Mouse (Mus musculus) intestine, postnatal 0 days (tissue): ENCODE results near the gene Serpinf2. TPM values are rescaled to one million over a fixed set of nuclear protein-coding genes. Genes with fewer than 3 reads are reported as not detected.
"Not testable (repeated sequence)": the region's sequence is repeated elsewhere in the genome, so short reads cannot be mapped to it uniquely, and the experiment has no call there.

Source experiments
- ATAC-seq: fragments of 200-750 bp; cut with Nextera tagmentation; 2 replicates; pipeline ENCODE4 v1.8.0; 2017; ENCODE audit warnings: mild to moderate bottlenecking, moderate TSS enrichment, moderate library complexity
- H3K27ac ChIP-seq: fragments of 300-500 bp; sonication (generic); 2 replicates; pipeline ENCODE4 v1.5.1; 2014; ENCODE audit warnings: mild to moderate bottlenecking, low read depth, low read length, moderate library complexity
- H3K27me3 ChIP-seq: fragments of 300-500 bp; sonication (generic); replicated peaks from 2 replicates; pipeline ENCODE4 v1.6.1; 2014; ENCODE audit warnings: low read length, mixed read lengths; ENCODE audit not compliant: control insufficient read depth, insufficient read depth
- H3K36me3 ChIP-seq: fragments of 300-500 bp; sonication (generic); 2 replicates; pipeline ENCODE4 v1.6.1; 2014; ENCODE audit warnings: mild to moderate bottlenecking, moderate library complexity; ENCODE audit not compliant: control insufficient read depth, insufficient read depth
- H3K4me1 ChIP-seq: fragments of 300-500 bp; sonication (generic); replicated peaks from 2 replicates; pipeline ENCODE4 v1.6.1; 2014; ENCODE audit warnings: antibody characterized with exemption, low read length, mixed read lengths; ENCODE audit not compliant: control insufficient read depth, insufficient read depth
- H3K4me2 ChIP-seq: fragments of 300-500 bp; sonication (generic); replicated peaks from 2 replicates; pipeline ENCODE4 v1.6.1; 2014; ENCODE audit warnings: low read depth, mild to moderate bottlenecking, moderate library complexity
- H3K4me3 ChIP-seq: fragments of 300-500 bp; sonication (generic); 2 replicates; pipeline ENCODE4 v1.5.1; 2014; ENCODE audit warnings: low read depth, low read length
- H3K9ac ChIP-seq: fragments of 300-500 bp; sonication (generic); 2 replicates; pipeline ENCODE4 v1.6.1; 2014; ENCODE audit warnings: mild to moderate bottlenecking, low read depth, low read length
- H3K9me3 ChIP-seq: fragments of 300-500 bp; sonication (generic); 2 replicates; pipeline ENCODE4 v1.6.1; 2016; ENCODE audit warnings: mixed run types; ENCODE audit not compliant: control insufficient read depth
- CTCF ChIP-seq: sonication (generic); IDR thresholded peaks from 2 replicates; pipeline ENCODE4 v1.5.1; 2016; ENCODE audit warnings: low read depth, mild to moderate bottlenecking, control low read depth, antibody characterized with exemption, moderate library complexity
- WGBS: fragments of 180-500 bp; shearing (Covaris S2); extraction: QIAGEN DNeasy Blood & Tissue Kit; methylation state at CpG from one replicate; pipeline ENCODE4 v1.1.7; 2014; 5-methylcytosine and 5-hydroxymethylcytosine counted together
- microRNA counts: library from miRNA; unstranded; fragments of <30 nt; microRNA quantifications from one replicate; lab custom pipeline; 2016
- microRNA-seq: library from miRNA; unstranded; fragments of <30 nt; microRNA quantifications from one replicate; pipeline ENCODE4, GENCODE M21; 2016
- polyA plus RNA-seq: library from polyadenylated mRNA; unstranded; fragments of >200 nt; fragmentation: Nextera tagmentation; extraction: Ambion mirVana; gene quantifications from 2 replicates; pipeline ENCODE4 v1.2.1, GENCODE M21; 2015

Gene Serpinf2
- polyA plus RNA-seq, 1 experiment from 2014 or later = 2.7 TPM

GRCm38 (mm10) chr11:75395611-75396010 is 43.8 kb downstream of the Serpinf2 start:
- no peak overlapping the region for H3K9ac ChIP-seq
- ATAC-seq = no peak
- H3K4me1 ChIP-seq = no peaks in the 10 kb centered on the region
- H3K4me3 ChIP-seq = no peak overlapping the region
- 83% methylated on average over 1 of the region's 1 CpGs for WGBS
- H3K9me3 ChIP-seq = no peaks in the 10 kb centered on the region
- no peaks in the 10 kb centered on the region for H3K36me3 ChIP-seq
- no peak overlapping the region for H3K27ac ChIP-seq
- no peaks in the 10 kb centered on the region for H3K27me3 ChIP-seq
- TF ChIP-seq CTCF = no peak
- no peak overlapping the region for H3K4me2 ChIP-seq

DNA sequence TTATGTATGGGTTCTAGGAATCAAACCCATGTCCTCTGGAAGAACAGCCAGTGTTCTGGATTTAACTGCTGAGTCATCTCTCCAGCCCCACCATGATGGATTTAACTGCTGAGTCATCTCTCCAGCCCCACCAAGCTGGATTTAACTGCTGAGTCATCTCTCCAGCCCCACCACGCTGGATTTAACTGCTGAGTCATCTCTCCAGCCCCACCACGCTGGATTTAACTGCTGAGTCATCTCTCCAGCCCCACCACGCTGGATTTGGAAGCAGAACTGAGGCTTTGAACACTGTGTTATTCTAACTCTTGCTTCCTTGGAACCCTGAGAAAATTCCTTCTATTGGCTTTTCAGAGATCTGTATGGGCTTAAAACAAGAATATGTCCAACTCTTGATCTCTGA is 55.9 kb downstream of the Serpinf2 start:
- 41% methylated on average over 3 of the region's 3 CpGs for WGBS
- not testable (repeated sequence) for H3K9ac ChIP-seq, H3K4me1 ChIP-seq, H3K27me3 ChIP-seq, H3K36me3 ChIP-seq, H3K27ac ChIP-seq, H3K4me3 ChIP-seq, ATAC-seq, H3K9me3 ChIP-seq, H3K4me2 ChIP-seq

MicroRNAs within 50 kb of the gene (microRNA counts, 519-probe panel; counts per million panel counts)
- 6,102 counts per million, percentile 97 among the panel's probes with 10 or more counts for microRNA mmu-miR-22 (lab: Ali Mortazavi, UCI)

Small RNAs within 50 kb of the gene (microRNA-seq; reads per million reads assigned to microRNA genes)
- 25,853 reads per million, percentile 97 among the genes with 10 or more reads in this experiment for gene Mir22

Other genes with a start within 250 kb of the Serpinf2 start
- gene Dph1, start 248.3 kb downstream of the Serpinf2 start, polyA plus RNA-seq = 11.3 and 12.3 TPM in 2 replicates
- 1.5 and 1.8 TPM in 2 replicates for gene Rtn4rl1, start 245.8 kb downstream of the Serpinf2 start, polyA plus RNA-seq
- 32.1 and 34.4 TPM in 2 replicates for gene Rpa1, start 91.3 kb downstream of the Serpinf2 start, polyA plus RNA-seq
- gene Smyd4, start 91.2 kb downstream of the Serpinf2 start, polyA plus RNA-seq = 3.1 and 3.4 TPM in 2 replicates
- 20.7 and 21.4 TPM in 2 replicates for gene Serpinf1, start 16.9 kb downstream of the Serpinf2 start, polyA plus RNA-seq
- 8.8 and 9.9 TPM in 2 replicates for gene Wdr81, start 15.1 kb upstream of the Serpinf2 start, polyA plus RNA-seq
- 52.7 and 53.9 TPM in 2 replicates for gene Tlcd2, start 22.1 kb upstream of the Serpinf2 start, polyA plus RNA-seq
- gene Prpf8, start 47.2 kb upstream of the Serpinf2 start, polyA plus RNA-seq = 15.4 and 15.5 TPM in 2 replicates
- 6.8 and 6.9 TPM in 2 replicates for gene Rilp, start 70.5 kb upstream of the Serpinf2 start, polyA plus RNA-seq
- 2.8 and 3.2 TPM in 2 replicates for gene Scarf1, start 73.9 kb upstream of the Serpinf2 start, polyA plus RNA-seq
- 46.4 and 59.5 TPM in 2 replicates for gene Slc43a2, start 92.1 kb upstream of the Serpinf2 start, polyA plus RNA-seq
- gene Pitpna, start 148.5 kb upstream of the Serpinf2 start, polyA plus RNA-seq = 160 and 161 TPM in 2 replicates
- 20.6 and 23.8 TPM in 2 replicates for gene Inpp5k, start 191.4 kb upstream of the Serpinf2 start, polyA plus RNA-seq
- 27.7 and 28.3 TPM in 2 replicates for gene Myo1c, start 210.9 kb upstream of the Serpinf2 start, polyA plus RNA-seq
- 64.8 and 64.9 TPM in 2 replicates for gene Crk, start 239.7 kb upstream of the Serpinf2 start, polyA plus RNA-seq